Mouse (Mus musculus) myocyte (in vitro differentiated cells): ENCODE data around the gene Mybbp1a. TPM values are rescaled to one million over a fixed set of nuclear protein-coding genes. Genes with fewer than 3 reads are reported as not detected.

Experiments
- H3K27me3 ChIP-seq: one replicate; pipeline ENCODE4 v1.6.1; 2011; ENCODE audit not compliant: control insufficient read depth, insufficient read depth, insufficient read length
- H3K36me3 ChIP-seq: one replicate; pipeline ENCODE4 v1.6.1; 2011; ENCODE audit not compliant: control insufficient read depth, insufficient read depth
- H3K4me2 ChIP-seq: one replicate; pipeline ENCODE4 v1.6.1; 2011; ENCODE audit warnings: low read depth, control low read depth
- H3K4me3 ChIP-seq: one replicate; pipeline ENCODE4 v1.5.1; 2011; ENCODE audit warnings: mild to moderate bottlenecking, control low read depth, moderate library complexity
- H3K79me2 ChIP-seq: one replicate; pipeline ENCODE4 v1.6.1; 2011; ENCODE audit not compliant: control insufficient read depth, insufficient read depth
- H3ac ChIP-seq: one replicate; pipeline ENCODE4 v1.6.1; 2011; ENCODE audit not compliant: control insufficient read depth, insufficient read length
- CEBPB ChIP-seq: IDR thresholded peaks from 2 replicates; pipeline ENCODE4 v1.6.1; 2011; ENCODE audit warnings: mild to moderate bottlenecking, moderate library complexity; ENCODE audit not compliant: poor library complexity, insufficient read depth, severe bottlenecking
- E2F4 ChIP-seq: IDR thresholded peaks from one replicate; pipeline ENCODE4 v1.6.1; 2011; ENCODE audit warnings: mild to moderate bottlenecking, control low read depth, moderate library complexity; ENCODE audit not compliant: insufficient read depth
- MAX ChIP-seq: IDR thresholded peaks from one replicate; pipeline ENCODE4 v1.6.1; 2011; ENCODE audit warnings: low read depth, mild to moderate bottlenecking, control low read depth
- MYOD1 ChIP-seq, 3 experiments: IDR thresholded peaks; one replicate each; pipeline ENCODE4 v1.6.1; 2011; ENCODE audit warnings: control low read depth in 2 of 3, low read depth in 2 of 3, mild to moderate bottlenecking in 2 of 3, moderate library complexity in 1 of 3; ENCODE audit not compliant: insufficient read length in 2 of 3, control insufficient read depth in 1 of 3
- MYOG ChIP-seq, 3 experiments: IDR thresholded peaks; one replicate each; pipeline ENCODE4 v1.6.1; 2011; ENCODE audit warnings: control low read depth in 2 of 3, low read depth in 2 of 3, mild to moderate bottlenecking in 2 of 3; ENCODE audit not compliant: insufficient read length in 2 of 3, control insufficient read depth in 1 of 3, insufficient read depth in 1 of 3
- POLR2A ChIP-seq: IDR thresholded peaks from one replicate; pipeline ENCODE4 v1.6.1; 2011; ENCODE audit warnings: low read depth, mild to moderate bottlenecking, control low read depth, moderate library complexity; ENCODE audit not compliant: insufficient read length
- POLR2AphosphoS2 ChIP-seq: IDR thresholded peaks from one replicate; pipeline ENCODE4 v1.6.1; 2011; ENCODE audit warnings: low read depth, control low read depth; ENCODE audit not compliant: insufficient read length
- REST ChIP-seq: IDR thresholded peaks from one replicate; pipeline ENCODE4 v1.6.1; 2011; ENCODE audit warnings: mild to moderate bottlenecking, control low read depth, moderate library complexity; ENCODE audit not compliant: insufficient read depth, insufficient read length
- SRF ChIP-seq: IDR thresholded peaks from one replicate; pipeline ENCODE4 v1.6.1; 2011; ENCODE audit warnings: low read depth; ENCODE audit not compliant: control insufficient read depth, insufficient read length
- TCF12 ChIP-seq: IDR thresholded peaks from one replicate; pipeline ENCODE4 v1.6.1; 2011; ENCODE audit warnings: mild to moderate bottlenecking, control low read depth; ENCODE audit not compliant: poor library complexity, insufficient read depth, severe bottlenecking
- TCF3 ChIP-seq: IDR thresholded peaks from one replicate; pipeline ENCODE4 v1.6.1; 2011; ENCODE audit warnings: low read depth, control low read depth; ENCODE audit not compliant: insufficient read length
- USF1 ChIP-seq: IDR thresholded peaks from one replicate; pipeline ENCODE4 v1.6.1; 2011; ENCODE audit warnings: low read depth, mild to moderate bottlenecking, control low read depth, moderate library complexity
- polyA plus RNA-seq: library from polyadenylated mRNA; unstranded; fragments of >200 nt; fragmentation: generic; extraction: Trizol; gene quantifications from one replicate; pipeline ENCODE4 v1.2.1, GENCODE M21; 2012; ENCODE audit warnings: missing spikeins

Mybbp1a gene
- polyA plus RNA-seq, 1 experiment, result 138 TPM

DNA sequence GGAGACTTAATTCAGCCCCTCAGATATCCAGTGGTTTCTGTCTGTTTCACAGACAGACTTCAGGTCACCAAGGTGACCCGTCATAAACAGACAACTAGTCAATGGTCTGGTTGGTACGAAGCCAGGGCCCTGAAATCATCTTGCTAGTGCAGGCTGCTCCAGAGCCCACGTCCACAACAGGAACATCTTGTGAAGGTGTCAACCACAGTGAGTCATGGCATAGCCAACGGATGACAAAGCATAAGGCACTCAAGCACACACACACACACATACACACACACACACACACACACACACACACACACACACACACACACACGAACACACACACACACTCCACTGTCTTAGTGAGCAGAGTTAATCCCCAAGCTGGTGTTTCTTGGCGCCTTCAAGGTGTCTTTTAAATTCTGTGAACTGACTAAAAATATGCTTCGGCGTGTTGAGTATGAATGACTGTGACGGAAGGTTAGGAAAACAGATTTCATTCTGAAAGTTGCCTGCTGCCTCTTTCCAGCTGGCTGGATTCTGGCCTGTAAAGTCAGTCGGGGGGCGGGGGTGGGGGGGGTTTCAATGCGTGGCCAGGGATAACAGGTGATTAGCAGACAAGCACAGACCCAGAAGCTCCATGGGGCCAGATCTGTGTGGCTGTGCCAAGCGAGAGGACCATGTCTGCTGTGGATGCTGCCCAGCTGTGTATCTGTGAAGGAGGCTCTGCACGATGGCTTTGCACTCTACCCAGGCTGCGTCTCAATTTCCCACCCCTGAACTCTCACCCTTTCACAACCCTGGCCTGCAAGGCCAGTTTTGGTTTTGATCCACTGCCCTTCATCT lies 50.2 kb downstream of the Mybbp1a start:
- H3K79me2 ChIP-seq, result no peaks in the 10 kb centered on the region
- no peak overlapping the region for H3K4me2 ChIP-seq
- TF ChIP-seq CEBPB (no peak), E2F4 (no peak), USF1 (no peak), REST (no peak), MYOD1 (IDR thresholded peaks at IDR 0.05; ENCODE audit: control insufficient read depth in 1 of 3, insufficient read length in 2 of 3, low read depth in 2 of 3) (no peak), POLR2AphosphoS2 (no peak), MYOG (IDR thresholded peaks at IDR 0.05; ENCODE audit: control insufficient read depth in 1 of 3, insufficient read depth in 1 of 3, insufficient read length in 2 of 3, low read depth in 2 of 3) (no peak), POLR2A (no peak), TCF12 (no peak), SRF (no peak), TCF3 (no peak), MAX (no peak)
- no peak overlapping the region for H3K4me3 ChIP-seq
- peaks cover 19% of the 10 kb centered on the region for H3K27me3 ChIP-seq
- H3K36me3 ChIP-seq, result no peaks in the 10 kb centered on the region
- no peak overlapping the region for H3ac ChIP-seq

DNA sequence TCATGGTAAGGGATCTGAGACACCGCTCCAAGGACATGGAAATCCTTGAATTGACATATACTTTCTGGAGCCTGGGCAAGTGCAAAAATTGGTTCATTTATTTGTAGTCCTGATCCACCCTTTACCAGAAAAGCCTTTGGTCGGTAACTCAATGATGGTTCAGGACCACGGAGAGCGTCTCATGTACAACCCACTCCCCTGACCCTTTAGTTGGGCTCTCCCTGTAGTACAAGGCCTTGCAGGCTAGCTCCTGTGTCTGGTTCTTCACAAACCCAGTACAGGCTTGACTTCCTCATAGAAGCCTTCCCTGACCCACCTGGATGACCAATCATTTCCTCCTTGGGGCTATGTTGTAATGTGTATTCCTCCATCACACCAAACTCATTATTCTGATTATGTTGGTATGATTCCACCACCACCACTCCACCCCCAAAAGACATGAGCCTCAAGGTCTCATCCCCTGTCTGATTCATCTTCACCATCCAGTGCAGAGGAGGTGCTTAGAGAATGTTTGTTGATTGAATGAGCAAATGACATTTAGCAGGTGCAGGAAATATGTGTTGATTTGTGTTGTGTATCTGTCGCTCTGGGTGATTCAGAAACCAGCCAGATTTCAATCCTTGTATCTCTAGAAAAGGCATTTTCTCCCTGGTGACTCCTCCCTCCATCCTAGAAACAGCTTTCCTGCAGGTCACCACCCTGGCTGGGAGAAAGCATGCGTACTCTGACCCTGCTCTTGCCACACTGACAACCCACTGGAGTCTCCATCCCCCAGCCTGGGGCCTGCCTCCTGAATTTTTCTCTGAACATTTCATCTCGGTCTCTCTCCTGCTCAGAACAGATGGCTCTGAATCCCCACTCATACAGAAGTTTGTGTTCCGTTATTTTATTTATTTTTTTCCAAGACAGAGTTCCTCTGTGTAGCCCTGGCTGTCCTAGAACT lies 53.2 kb downstream of the Mybbp1a start:
- Histone ChIP-seq H3K36me3 (no peaks in the 10 kb centered on the region), H3K4me2 (no peak overlapping the region), H3ac (no peak overlapping the region), H3K79me2 (no peaks in the 10 kb centered on the region), H3K27me3 (peaks cover 4% of the 10 kb centered on the region), H3K4me3 (no peak overlapping the region)
- TF ChIP-seq MYOG (IDR thresholded peaks at IDR 0.05; ENCODE audit: control insufficient read depth in 1 of 3, insufficient read depth in 1 of 3, insufficient read length in 2 of 3, low read depth in 2 of 3) (no peak), E2F4 (no peak), USF1 (no peak), REST (peak; percentile 84)

DNA sequence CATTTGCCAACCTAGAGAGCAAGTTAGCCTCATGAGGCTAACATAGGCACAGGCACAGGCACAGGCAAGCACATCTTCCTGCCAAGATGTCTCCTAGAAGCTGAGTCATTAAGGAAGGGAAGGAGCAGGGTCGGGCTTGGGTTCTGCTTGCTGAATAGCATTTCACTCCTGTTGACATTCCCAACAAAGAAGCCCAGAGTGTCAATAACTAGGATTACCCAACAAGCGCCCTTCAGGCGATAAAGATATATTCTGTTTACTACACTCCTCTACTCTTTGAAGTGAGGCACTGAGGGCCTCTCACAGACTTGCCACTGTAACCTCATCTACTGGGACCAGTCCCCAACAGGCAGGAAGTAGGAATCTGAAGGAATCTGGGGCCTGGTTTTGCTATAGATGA lies 54.9 kb downstream of the Mybbp1a start:
- Histone ChIP-seq H3ac (no peak overlapping the region), H3K79me2 (no peaks in the 10 kb centered on the region), H3K27me3 (no peaks in the 10 kb centered on the region), H3K4me2 (no peak overlapping the region), H3K4me3 (no peak overlapping the region), H3K36me3 (no peaks in the 10 kb centered on the region)
- TF ChIP-seq CEBPB (no peak), REST (no peak), POLR2AphosphoS2 (no peak), TCF12 (no peak), USF1 (no peak), SRF (no peak), TCF3 (no peak), MYOD1 (IDR thresholded peaks at IDR 0.05; ENCODE audit: control insufficient read depth in 1 of 3, insufficient read length in 2 of 3, low read depth in 2 of 3) (no peak), E2F4 (no peak), MYOG (IDR thresholded peaks at IDR 0.05; ENCODE audit: control insufficient read depth in 1 of 3, insufficient read depth in 1 of 3, insufficient read length in 2 of 3, low read depth in 2 of 3) (no peak)

DNA sequence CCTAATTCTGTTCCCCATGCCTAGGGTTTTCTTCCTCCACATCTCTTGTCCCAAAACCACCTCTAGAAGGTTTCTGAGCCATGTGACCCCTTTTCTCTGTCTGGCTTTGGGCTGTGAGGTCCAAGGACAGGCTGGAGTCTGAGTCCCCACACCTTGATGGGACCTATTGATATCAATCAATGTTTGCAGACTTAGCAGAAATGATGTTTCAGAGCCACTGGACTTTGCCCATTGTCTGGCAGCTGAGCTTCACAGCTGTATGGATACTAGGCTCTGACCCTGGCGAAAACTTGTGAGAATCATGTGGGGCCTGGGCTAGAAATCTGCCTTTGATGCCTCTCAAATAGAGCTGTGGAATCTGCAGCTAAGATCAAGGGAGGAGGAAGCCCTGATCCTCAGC lies 55.6 kb downstream of the Mybbp1a start:
- Histone ChIP-seq H3K36me3 (no peaks in the 10 kb centered on the region), H3ac (no peak overlapping the region), H3K27me3 (no peaks in the 10 kb centered on the region), H3K79me2 (no peaks in the 10 kb centered on the region), H3K4me3 (no peak overlapping the region), H3K4me2 (no peak overlapping the region)
- TF ChIP-seq MYOG (IDR thresholded peaks at IDR 0.05; ENCODE audit: control insufficient read depth in 1 of 3, insufficient read depth in 1 of 3, insufficient read length in 2 of 3, low read depth in 2 of 3) (no peak), CEBPB (no peak), MYOD1 (IDR thresholded peaks at IDR 0.05; ENCODE audit: control insufficient read depth in 1 of 3, insufficient read length in 2 of 3, low read depth in 2 of 3) (no peak), MAX (no peak), E2F4 (no peak), TCF3 (no peak), POLR2AphosphoS2 (no peak), TCF12 (no peak), USF1 (no peak), POLR2A (no peak), REST (no peak), SRF (no peak)
